Mouse (Mus musculus): Measurements from ENCODE around the gene Prm2. TPM values are rescaled to one million over a fixed set of nuclear protein-coding genes. Genes with fewer than 3 reads are reported as not detected.
A peak's percentile ranks its signal among the peaks of the same experiment; 100 is the strongest.

Gene Prm2
- polyA plus RNA-seq, 1 experiment, result not detected

DNA sequence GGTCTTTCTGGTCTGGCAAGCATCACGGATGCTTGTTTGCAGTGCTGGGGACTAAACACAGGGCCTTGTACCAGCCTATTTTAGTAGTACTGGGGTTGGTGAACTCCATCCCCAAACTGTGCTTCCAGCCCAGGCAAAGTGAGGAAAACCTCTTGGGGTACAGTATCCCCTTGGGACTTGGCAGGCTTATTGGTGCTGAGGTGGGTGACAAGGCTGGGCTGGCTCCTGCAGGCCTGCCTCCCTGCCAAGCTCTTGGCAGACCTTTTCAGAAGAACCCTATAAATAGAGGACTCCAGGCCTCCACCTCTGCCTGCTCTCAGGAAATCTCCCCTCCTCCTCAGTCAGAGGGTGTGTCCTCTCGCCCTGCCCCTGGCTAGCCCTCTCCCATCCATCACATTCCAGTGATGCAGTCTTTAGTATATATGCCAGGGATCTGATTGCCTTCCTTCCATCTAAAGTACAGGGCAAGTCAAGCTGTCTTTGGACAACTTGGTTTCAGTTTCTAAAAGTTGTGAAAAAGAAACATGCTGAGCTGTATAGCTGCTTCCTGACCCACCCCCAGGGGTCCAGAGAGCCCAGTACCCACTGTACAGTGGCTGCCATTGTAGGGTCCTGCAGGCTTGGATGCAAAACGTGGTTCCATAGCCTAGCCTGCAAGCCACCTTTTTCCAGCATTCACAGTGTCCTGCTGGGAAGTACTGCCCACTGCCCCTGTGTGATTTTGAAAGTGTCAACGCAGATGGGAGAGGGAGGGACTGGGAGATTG, 9.0 kb downstream of the Prm2 start:
- TF ChIP-seq POLR2A (IDR thresholded peaks at IDR 0.05; ENCODE audit: insufficient read depth, low read length), result no peak
- no peak for TF ChIP-seq CTCF (IDR thresholded peaks at IDR 0.05; ENCODE audit: low read depth, low read length)
- TF ChIP-seq EP300 (IDR thresholded peaks at IDR 0.05; ENCODE audit: insufficient read depth, low read depth, low read length), result no peak
- Histone ChIP-seq H3K9ac (ENCODE audit: low read depth, poor library complexity, severe bottlenecking) (no peak overlapping the region), H3K27me3 (ENCODE audit: control insufficient read depth, insufficient read depth, low read length, poor library complexity, severe bottlenecking) (no peaks in the 10 kb centered on the region; the same call in 1 of the 2 replicates), H3K4me3 (ENCODE audit: low read depth, low read length) (no peak overlapping the region), H3K4me1 (ENCODE audit: control insufficient read depth, insufficient read depth, low read length) (peaks cover 1% of the 10 kb centered on the region), H3K36me3 (ENCODE audit: control insufficient read depth, insufficient read depth, low read length, poor library complexity, severe bottlenecking) (no peaks in the 10 kb centered on the region), H3K9me3 (replicated peaks; ENCODE audit: control insufficient read depth, insufficient read depth, low read length, poor library complexity, severe bottlenecking) (no peaks in the 10 kb centered on the region), H3K27ac (ENCODE audit: insufficient read depth, low read length) (no peak overlapping the region)

DNA sequence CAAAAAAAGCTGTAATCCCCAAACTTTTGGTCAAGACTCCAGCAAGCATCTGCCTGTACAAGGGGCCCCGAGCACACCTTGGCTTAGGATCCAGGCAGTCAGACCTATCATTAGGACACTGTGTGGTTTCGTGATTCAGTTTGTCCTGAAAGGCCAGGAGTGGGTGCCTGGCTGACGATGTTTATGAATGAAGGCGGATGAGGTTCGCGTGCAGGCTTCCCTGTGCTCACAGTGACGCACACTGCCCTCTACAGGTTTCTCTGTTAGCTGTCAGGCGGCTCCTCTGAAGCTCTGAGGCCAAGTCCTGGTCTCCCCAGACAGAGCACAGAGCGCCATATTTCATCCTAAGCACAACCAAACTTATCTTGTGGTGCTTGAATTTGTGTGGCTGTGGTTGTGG, 9.6 kb downstream of the Prm2 start:
- no peaks in the 10 kb centered on the region; the same call in 1 of the 2 replicates for H3K27me3 ChIP-seq (ENCODE audit: control insufficient read depth, insufficient read depth, low read length, poor library complexity, severe bottlenecking)
- no peaks in the 10 kb centered on the region for H3K9me3 ChIP-seq (replicated peaks; ENCODE audit: control insufficient read depth, insufficient read depth, low read length, poor library complexity, severe bottlenecking)
- peak overlapping the region; percentile 67 for H3K4me3 ChIP-seq (ENCODE audit: low read depth, low read length)
- peaks cover 1% of the 10 kb centered on the region for H3K4me1 ChIP-seq (ENCODE audit: control insufficient read depth, insufficient read depth, low read length)
- H3K9ac ChIP-seq (ENCODE audit: low read depth, poor library complexity, severe bottlenecking), result peak overlapping the region; percentile 84
- no peaks in the 10 kb centered on the region for H3K36me3 ChIP-seq (ENCODE audit: control insufficient read depth, insufficient read depth, low read length, poor library complexity, severe bottlenecking)
- peak overlapping the region; percentile 15; the same call in 1 of the 2 replicates for H3K27ac ChIP-seq (ENCODE audit: insufficient read depth, low read length)
- TF ChIP-seq POLR2A (IDR thresholded peaks at IDR 0.05; ENCODE audit: insufficient read depth, low read length) (no peak), CTCF (IDR thresholded peaks at IDR 0.05; ENCODE audit: low read depth, low read length) (peak; percentile 86), EP300 (IDR thresholded peaks at IDR 0.05; ENCODE audit: insufficient read depth, low read depth, low read length) (0 out of 2 replicates have a peak, but pooled peaks have one; percentile 38)

DNA sequence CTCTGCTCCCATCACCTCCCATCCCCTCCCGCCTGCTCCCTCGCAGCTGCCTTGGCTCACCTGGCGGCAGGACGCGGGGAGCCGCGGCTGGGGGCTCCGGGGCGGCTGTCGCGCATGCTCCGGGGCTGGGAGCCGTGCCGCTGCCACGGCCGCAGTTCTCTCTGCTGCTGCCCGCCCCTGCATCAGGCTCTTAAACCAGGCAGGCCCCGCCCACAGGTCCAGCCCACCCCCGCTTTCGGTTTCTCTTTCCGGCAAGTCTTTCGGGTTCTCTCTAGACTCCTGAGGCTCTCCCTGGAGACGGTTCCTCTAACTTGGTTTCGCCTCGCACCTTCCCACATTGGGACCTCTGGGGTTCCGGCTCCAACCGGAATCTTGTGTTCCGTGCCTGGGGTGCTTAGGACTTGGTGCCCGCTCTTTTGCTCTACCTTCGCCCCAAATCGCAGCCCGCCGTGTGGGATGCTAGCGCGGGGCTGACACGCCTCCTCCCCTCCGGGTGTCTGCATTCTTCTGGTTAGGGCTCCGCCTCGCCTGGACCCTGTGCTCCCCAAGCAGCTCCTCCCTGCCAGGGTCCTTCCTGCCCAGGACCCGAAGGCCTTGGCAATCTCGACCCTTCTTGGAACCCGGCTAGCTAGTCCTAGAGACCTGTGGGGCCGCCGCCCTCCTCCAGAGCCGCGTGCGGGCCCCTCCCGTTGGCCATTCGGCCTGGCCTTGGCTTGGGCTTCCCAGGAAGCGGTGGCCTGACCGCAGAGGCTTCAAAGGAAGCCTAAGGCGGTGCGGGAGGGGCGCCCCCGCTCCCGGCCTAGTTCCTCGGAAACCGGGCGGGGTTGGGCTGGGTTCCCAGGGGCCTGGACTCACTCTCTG, 10.3 kb downstream of the Prm2 start, which contains the start of gene Socs1:
TSS of gene Socs1 (minus strand) at position 166 of the 861 bp plus-strand sequence.
- H3K27ac ChIP-seq (ENCODE audit: insufficient read depth, low read length), result peak within 1 kb of the TSS; percentile 15
- TF ChIP-seq EP300 (IDR thresholded peaks at IDR 0.05; ENCODE audit: insufficient read depth, low read depth, low read length), result no peak
- TF ChIP-seq CTCF (IDR thresholded peaks at IDR 0.05; ENCODE audit: low read depth, low read length), result no peak
- peak; percentile 35 for TF ChIP-seq POLR2A (IDR thresholded peaks at IDR 0.05; ENCODE audit: insufficient read depth, low read length)
- H3K9ac ChIP-seq (ENCODE audit: low read depth, poor library complexity, severe bottlenecking), result peak within 1 kb of the TSS; percentile 84
- H3K9me3 ChIP-seq (replicated peaks; ENCODE audit: control insufficient read depth, insufficient read depth, low read length, poor library complexity, severe bottlenecking), result no peaks in the 10 kb centered on the region
- H3K27me3 ChIP-seq (ENCODE audit: control insufficient read depth, insufficient read depth, low read length, poor library complexity, severe bottlenecking), result no peaks in the 10 kb centered on the region; the same call in 1 of the 2 replicates
- H3K4me3 ChIP-seq (ENCODE audit: low read depth, low read length), result peak within 1 kb of the TSS; percentile 74
- H3K36me3 ChIP-seq (ENCODE audit: control insufficient read depth, insufficient read depth, low read length, poor library complexity, severe bottlenecking), result no peaks in the 10 kb centered on the region
- H3K4me1 ChIP-seq (ENCODE audit: control insufficient read depth, insufficient read depth, low read length), result peaks cover 1% of the 10 kb centered on the region

DNA sequence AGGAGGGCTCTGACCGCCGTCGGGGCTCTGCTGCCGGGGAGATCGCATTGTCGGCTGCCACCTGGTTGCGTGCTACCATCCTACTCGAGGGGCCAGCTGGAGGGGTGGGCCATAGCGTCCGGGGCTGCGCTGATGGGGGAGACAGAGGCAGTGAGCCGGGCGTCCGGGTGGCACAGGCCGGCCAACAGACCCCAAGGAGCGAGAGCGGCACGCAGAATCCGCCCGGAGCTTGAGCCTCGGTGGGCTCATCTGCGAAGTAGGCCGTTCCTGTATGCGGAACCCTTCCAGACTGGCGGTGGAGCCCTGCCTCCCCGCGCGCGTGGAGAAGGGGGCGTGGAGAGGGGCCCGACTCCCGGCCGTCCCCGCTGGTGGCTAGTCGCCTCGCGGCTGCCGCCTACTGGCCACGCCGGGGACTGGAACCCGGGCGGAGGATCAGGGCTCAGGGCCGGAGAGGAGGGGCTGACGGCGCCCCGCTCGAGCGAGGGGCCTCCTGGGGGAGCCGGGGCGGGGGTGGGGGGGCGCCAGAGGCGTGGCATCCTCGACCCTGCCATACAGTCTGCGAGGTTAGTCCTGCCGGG, 11.1 kb downstream of the Prm2 start:
- TF ChIP-seq CTCF (IDR thresholded peaks at IDR 0.05; ENCODE audit: low read depth, low read length) (peak; percentile 52), EP300 (IDR thresholded peaks at IDR 0.05; ENCODE audit: insufficient read depth, low read depth, low read length) (no peak)
- Histone ChIP-seq H3K9me3 (replicated peaks; ENCODE audit: control insufficient read depth, insufficient read depth, low read length, poor library complexity, severe bottlenecking) (no peaks in the 10 kb centered on the region), H3K9ac (ENCODE audit: low read depth, poor library complexity, severe bottlenecking) (peak overlapping the region; percentile 84), H3K36me3 (ENCODE audit: control insufficient read depth, insufficient read depth, low read length, poor library complexity, severe bottlenecking) (no peaks in the 10 kb centered on the region), H3K27ac (ENCODE audit: insufficient read depth, low read length) (no peak overlapping the region), H3K4me1 (ENCODE audit: control insufficient read depth, insufficient read depth, low read length) (peaks cover 1% of the 10 kb centered on the region), H3K27me3 (ENCODE audit: control insufficient read depth, insufficient read depth, low read length, poor library complexity, severe bottlenecking) (no peaks in the 10 kb centered on the region; the same call in 1 of the 2 replicates), H3K4me3 (ENCODE audit: low read depth, low read length) (peak overlapping the region; percentile 74)

DNA sequence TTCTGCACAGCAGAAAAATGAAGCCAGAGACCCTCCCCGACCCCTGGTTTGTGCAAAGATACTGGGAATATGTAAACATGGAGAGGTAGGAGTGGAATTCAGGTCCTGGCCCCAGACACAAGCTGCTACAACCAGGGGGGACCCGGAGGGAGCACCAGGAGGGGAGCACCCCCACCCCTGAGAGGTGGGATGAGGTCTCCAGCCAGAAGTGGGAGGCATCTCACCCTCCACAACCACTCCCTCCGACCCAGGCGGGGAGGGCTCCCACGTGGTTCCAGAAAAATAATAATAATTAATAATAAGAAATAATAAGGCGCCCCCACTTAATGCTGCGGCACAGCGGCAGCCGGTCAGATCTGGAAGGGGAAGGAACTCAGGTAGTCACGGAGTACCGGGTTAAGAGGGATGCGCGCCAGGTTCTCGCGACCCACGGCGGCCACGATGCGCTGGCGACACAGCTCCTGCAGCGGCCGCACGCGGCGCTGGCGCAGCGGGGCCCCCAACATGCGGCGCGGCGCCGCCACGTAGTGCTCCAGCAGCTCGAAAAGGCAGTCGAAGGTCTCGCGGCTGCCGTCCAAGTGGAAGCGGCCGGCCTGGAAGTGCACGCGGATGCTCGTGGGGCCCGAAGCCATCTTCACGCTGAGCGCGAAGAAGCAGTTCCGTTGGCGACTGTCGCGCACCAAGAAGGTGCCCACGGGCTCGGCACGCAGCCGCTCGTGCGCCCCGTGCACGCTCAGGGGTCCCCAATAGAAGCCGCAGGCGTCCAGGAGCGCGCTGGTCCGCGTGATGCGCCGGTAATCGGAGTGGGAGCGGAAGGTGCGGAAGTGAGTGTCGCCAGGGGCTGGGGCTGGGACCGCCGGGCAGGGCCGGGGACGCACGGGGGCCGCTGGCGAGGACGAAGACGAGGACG, 11.8 kb downstream of the Prm2 start:
- Histone ChIP-seq H3K36me3 (ENCODE audit: control insufficient read depth, insufficient read depth, low read length, poor library complexity, severe bottlenecking) (no peaks in the 10 kb centered on the region), H3K4me1 (ENCODE audit: control insufficient read depth, insufficient read depth, low read length) (peaks cover 1% of the 10 kb centered on the region), H3K9me3 (replicated peaks; ENCODE audit: control insufficient read depth, insufficient read depth, low read length, poor library complexity, severe bottlenecking) (no peaks in the 10 kb centered on the region), H3K27me3 (ENCODE audit: control insufficient read depth, insufficient read depth, low read length, poor library complexity, severe bottlenecking) (no peaks in the 10 kb centered on the region; the same call in 1 of the 2 replicates), H3K4me3 (ENCODE audit: low read depth, low read length) (peak overlapping the region; percentile 74), H3K27ac (ENCODE audit: insufficient read depth, low read length) (no peak overlapping the region), H3K9ac (ENCODE audit: low read depth, poor library complexity, severe bottlenecking) (peak overlapping the region; percentile 84)
- no peak for TF ChIP-seq CTCF (IDR thresholded peaks at IDR 0.05; ENCODE audit: low read depth, low read length)
- TF ChIP-seq EP300 (IDR thresholded peaks at IDR 0.05; ENCODE audit: insufficient read depth, low read depth, low read length), result no peak
- no peak for TF ChIP-seq POLR2A (IDR thresholded peaks at IDR 0.05; ENCODE audit: insufficient read depth, low read length)

Data from ES-Bruce4 (cell line).